Mouse (Mus musculus) kidney, adult 2 months (tissue): ENCODE measurements around the gene Marc1. TPM values are rescaled to one million over a fixed set of nuclear protein-coding genes. Genes with fewer than 3 reads are reported as not detected.

ENCODE experiments used
- DNase-seq: peaks from one replicate; pipeline ENCODE4 v3.0.0; 2021
- H3K27ac ChIP-seq: fragments of 200-500 bp; 2 replicates; pipeline ENCODE4 v1.5.1; 2012; ENCODE audit warnings: low read depth, low read length, control low read depth, inconsistent platforms; ENCODE audit not compliant: insufficient read depth
- H3K27me3 ChIP-seq: fragments of 200-500 bp; replicated peaks from 2 replicates; pipeline ENCODE4 v1.6.1; 2012; ENCODE audit warnings: mild to moderate bottlenecking, moderate library complexity, low read length, inconsistent platforms; ENCODE audit not compliant: control insufficient read depth, insufficient read depth
- H3K36me3 ChIP-seq: fragments of 200-500 bp; 2 replicates; pipeline ENCODE4 v1.6.1; 2012; ENCODE audit warnings: mild to moderate bottlenecking, moderate library complexity, low read length, inconsistent platforms; ENCODE audit not compliant: control insufficient read depth, insufficient read depth
- H3K4me1 ChIP-seq: fragments of 200-500 bp; 2 replicates; pipeline ENCODE4 v1.6.1; 2011; ENCODE audit warnings: low read length; ENCODE audit not compliant: control insufficient read depth, insufficient read depth
- H3K4me3 ChIP-seq: fragments of 200-500 bp; 2 replicates; pipeline ENCODE4 v1.5.1; 2011; ENCODE audit warnings: mild to moderate bottlenecking, low read depth, low read length, control low read depth; ENCODE audit not compliant: insufficient read depth
- CTCF ChIP-seq: fragments of 200-500 bp; conservative IDR thresholded peaks from 2 replicates; pipeline ENCODE4 v1.5.1; 2011; ENCODE audit warnings: low read depth, mild to moderate bottlenecking, control low read depth, low read length, moderate library complexity, mixed read lengths; ENCODE audit not compliant: insufficient read depth, insufficient read length
- POLR2A ChIP-seq: fragments of 200-500 bp; IDR thresholded peaks from one replicate; pipeline ENCODE4 v1.6.1; 2011; ENCODE audit warnings: low read depth, low read length, control low read depth
- WGBS: fragments of 180-500 bp; shearing (Covaris S2); methylation state at CpG from one replicate; pipeline ENCODE4 v1.1.7; 2018; 5-methylcytosine and 5-hydroxymethylcytosine counted together
- polyA plus RNA-seq: library from polyadenylated mRNA; depleted of rRNA; stranded (reverse); fragments of >200 nt; gene quantifications from 2 replicates; pipeline ENCODE4 v1.2.3, GENCODE M21; 2012

Gene Marc1
- polyA plus RNA-seq, 1 experiment, result 1.0 TPM

DNA sequence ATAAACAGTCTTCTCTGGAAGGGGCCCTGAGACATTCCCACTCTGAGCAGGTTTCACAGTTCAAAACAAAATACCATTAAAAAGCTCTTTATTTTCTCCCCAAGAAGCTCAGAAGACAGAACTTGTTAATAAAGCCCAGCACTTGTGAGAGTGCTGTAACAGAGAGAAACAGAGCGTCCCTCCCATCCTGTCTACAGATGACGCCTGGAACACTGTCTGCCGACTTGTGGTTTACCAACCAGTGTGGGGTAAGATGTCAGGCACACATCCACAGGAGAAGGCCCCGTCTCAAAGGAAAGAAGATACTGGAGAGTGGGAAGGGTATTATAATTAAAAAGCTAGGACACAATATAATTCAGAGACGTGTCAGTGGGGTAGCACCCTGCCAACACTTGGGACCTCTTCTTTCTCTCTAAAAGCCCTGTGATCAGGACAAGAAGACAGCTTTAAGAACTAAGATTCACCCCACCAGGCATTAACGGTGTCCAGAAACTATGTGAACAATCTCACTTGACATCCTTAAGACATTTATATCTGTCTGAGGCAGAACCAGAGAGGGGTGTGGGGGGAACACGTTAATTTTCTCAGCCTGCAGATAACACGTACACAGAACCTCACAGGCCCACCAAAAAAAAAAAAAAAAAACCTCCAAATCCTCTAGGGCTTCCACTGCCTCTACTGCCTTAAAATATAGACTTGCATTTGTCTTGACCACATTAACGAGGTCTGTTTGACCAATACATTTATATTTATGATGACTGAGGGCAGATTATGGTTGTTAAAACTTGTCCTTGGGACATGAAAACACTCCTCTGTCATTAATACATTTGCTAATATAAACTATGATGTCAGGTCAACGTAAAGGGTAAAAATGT, 29.6 kb downstream of the Marc1 start:
- H3K27me3 ChIP-seq, result no peaks in the 10 kb centered on the region
- DNase-seq, result no peak

DNA sequence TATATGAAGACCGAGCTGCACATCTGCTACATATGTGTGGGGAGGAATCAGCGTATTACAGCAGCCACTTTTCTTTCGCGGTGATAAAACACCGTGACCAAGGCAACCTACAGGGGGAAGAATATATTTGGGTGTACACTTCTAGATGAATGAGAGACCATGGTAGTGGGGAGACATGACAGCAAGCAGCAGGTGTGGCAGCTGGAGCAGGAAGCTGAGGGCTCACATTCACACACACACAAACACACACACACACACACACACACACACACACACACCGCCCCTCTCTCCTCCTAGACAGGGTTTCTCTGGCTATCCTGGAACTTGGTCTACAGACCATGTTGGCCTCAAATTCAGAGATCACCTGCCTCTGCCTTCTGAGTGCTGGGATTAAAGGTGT, 33.0 kb downstream of the Marc1 start:
- Histone ChIP-seq H3K36me3 (no peaks in the 10 kb centered on the region), H3K27ac (no peak overlapping the region), H3K4me3 (no peak overlapping the region), H3K4me1 (no peaks in the 10 kb centered on the region), H3K27me3 (no peaks in the 10 kb centered on the region)
- 91% methylated on average over 6 of the region's 6 CpGs for WGBS
- TF ChIP-seq CTCF (no peak), POLR2A (no peak)
- DNase-seq, result no peak

More for the DNA sequence above, 29.6 kb downstream of the Marc1 start:
- no peaks in the 10 kb centered on the region for H3K36me3 ChIP-seq
- H3K27ac ChIP-seq, result no peak overlapping the region
- 62% methylated on average over 10 of the region's 10 CpGs for WGBS
- H3K4me3 ChIP-seq, result no peak overlapping the region
- TF ChIP-seq CTCF, result no peak
- no peaks in the 10 kb centered on the region for H3K4me1 ChIP-seq

DNA sequence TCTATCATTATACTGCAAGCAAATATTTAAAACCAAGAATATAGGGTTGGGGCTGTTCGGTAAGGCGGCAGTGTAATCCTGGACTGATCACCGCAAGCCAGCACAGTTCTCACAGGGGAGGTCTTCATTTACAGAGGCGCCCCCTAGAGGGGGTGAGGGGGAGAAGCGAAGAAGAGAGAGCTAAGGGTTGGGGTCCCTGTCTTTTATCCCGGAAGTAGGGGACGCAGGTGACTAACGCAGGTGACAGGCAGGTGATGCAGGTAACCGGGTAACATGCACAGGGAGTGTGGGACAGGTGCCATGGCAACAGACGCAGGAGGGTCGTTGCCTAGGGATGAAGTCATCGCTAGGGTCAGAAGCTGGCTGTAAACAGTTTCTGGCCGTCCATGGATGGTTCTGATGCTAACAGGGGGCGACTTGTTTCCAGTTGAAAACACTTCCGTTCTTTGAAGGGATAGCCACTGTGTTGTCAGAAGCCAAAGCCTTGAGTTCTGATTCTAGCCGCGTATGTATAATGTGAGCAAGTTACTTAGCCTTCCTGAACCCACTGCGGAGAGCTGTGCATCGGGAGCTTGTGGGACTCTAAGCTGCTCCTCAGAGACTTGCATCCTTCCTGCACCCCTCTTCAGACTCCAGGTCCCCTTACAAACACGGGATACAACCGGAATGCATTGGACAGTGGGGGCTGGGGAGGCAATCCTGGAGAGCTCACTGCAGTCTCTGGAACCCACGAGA, 33.9 kb downstream of the Marc1 start:
- WGBS, result 40% methylated on average over 22 of the region's 22 CpGs
- H3K4me3 ChIP-seq, result no peak overlapping the region
- DNase-seq, result no peak
- no peak for TF ChIP-seq CTCF
- no peak for TF ChIP-seq POLR2A
- H3K4me1 ChIP-seq, result no peaks in the 10 kb centered on the region
- no peak overlapping the region for H3K27ac ChIP-seq
- H3K27me3 ChIP-seq, result no peaks in the 10 kb centered on the region
- H3K36me3 ChIP-seq, result no peaks in the 10 kb centered on the region

DNA sequence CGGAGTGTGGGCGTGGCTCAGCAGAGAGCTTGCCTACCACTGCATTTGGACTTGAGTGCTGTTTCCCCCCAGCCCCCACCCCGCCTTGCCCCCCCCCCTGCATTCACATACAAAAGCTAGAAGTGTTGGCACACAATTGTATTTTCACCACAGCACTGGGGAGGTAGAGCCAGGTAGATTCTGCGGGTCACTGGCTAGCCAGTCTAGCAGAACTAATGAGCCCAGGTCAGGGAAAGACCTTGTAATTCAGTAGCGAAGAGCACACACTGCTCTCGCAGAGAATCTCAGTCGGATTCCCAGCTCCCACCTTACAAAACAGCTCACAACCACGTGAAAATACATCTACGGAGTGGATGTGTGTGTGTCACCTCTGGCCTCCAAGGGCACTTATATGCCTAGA, 35.8 kb downstream of the Marc1 start:
- no peak for TF ChIP-seq CTCF
- TF ChIP-seq POLR2A, result no peak

DNA sequence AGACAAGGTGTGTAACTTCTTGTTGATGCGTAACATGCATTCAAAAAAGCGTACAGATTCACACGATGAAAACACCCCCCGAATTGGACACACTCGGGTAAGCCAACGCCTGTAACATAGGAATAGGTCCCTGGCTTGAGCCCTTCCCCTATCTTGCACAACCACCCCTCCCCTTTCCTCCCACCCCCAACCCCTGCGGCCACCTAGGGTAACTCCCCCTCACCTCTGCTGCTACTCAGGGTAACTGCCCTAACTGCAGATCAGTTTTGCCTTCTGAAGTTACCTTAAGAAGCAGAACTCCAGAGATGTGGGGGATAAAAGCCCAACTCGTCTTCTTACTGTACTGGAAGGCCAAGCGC, 39.2 kb downstream of the Marc1 start:
- TF ChIP-seq POLR2A (no peak), CTCF (no peak)

More for the DNA sequence above, 35.8 kb downstream of the Marc1 start:
- H3K4me1 ChIP-seq, result no peaks in the 10 kb centered on the region
- 32% methylated on average over 9 of the region's 9 CpGs for WGBS
- H3K27ac ChIP-seq, result no peak overlapping the region
- no peaks in the 10 kb centered on the region for H3K36me3 ChIP-seq
- H3K4me3 ChIP-seq, result no peak overlapping the region
- peak; percentile 65 for DNase-seq
- H3K27me3 ChIP-seq, result no peaks in the 10 kb centered on the region

DNA sequence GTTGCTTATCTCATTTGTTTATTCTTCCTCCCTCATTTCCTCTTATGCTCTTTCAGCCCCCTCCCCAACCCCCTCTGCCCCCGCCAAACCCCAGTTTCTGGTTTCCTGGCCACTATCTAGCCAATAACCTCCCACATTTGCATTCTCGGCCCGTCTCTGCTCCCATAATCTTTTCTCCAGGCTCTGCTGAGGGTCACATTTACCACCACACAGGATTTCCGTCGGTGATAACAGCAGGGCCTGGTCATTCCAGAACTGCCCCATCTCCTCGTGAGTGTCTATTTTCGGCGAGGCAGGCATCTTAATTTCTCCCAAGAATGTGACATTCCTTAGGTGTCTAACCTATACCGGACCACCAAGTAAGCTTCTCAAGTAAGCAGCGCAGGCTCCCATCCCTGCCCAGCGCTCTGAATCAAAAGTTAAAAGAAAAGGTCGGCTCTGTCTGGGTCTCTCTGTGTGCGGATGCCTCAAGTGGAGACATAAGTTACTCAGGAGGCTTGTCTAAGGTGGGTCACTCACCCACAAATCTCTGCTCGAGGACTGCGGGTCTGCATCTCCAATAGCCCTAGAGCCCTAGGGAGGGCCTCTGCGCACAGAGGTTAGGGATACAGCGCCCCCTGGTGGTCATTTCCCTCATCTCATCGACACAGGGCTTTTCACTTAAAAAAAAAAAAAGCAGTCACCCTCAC, 39.8 kb downstream of the Marc1 start:
- Histone ChIP-seq H3K27me3 (no peaks in the 10 kb centered on the region), H3K27ac (no peak overlapping the region), H3K4me3 (no peak overlapping the region), H3K4me1 (no peaks in the 10 kb centered on the region), H3K36me3 (no peaks in the 10 kb centered on the region)
- TF ChIP-seq POLR2A, result no peak
- TF ChIP-seq CTCF, result peak; percentile 64
- 17% methylated on average over 18 of the region's 18 CpGs for WGBS
- peak; percentile 72 for DNase-seq

More for the DNA sequence above, 39.2 kb downstream of the Marc1 start:
- no peak overlapping the region for H3K27ac ChIP-seq
- H3K36me3 ChIP-seq, result no peaks in the 10 kb centered on the region
- no peak for DNase-seq
- H3K4me1 ChIP-seq, result no peaks in the 10 kb centered on the region
- 12% methylated on average over 9 of the region's 9 CpGs for WGBS
- H3K27me3 ChIP-seq, result no peaks in the 10 kb centered on the region
- H3K4me3 ChIP-seq, result no peak overlapping the region

DNA sequence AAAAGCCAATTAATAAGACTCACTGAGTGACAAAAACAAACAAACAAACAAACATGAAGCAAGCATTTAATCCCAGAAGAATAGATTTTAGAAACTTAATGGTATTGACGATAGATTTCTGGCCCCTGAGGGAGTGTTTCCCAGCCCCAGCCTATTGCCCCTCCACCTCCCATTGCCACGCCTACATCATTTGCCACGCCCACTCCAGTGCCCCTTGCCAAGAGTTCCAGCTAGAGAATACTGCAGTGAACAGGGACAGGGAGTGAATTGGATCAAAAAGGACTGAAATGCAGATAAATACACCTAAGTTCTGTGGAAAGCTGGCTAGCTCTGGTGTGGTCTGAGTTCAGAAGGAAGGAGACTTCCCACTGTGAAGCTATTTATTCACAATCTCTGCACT, 47.2 kb downstream of the Marc1 start:
- H3K4me3 ChIP-seq, result no peak overlapping the region
- TF ChIP-seq POLR2A (no peak), CTCF (no peak)
- WGBS, result 44% methylated on average over 3 of the region's 3 CpGs
- no peaks in the 10 kb centered on the region; the same call in 1 of the 2 replicates for H3K27me3 ChIP-seq
- H3K27ac ChIP-seq, result no peak overlapping the region
- no peaks in the 10 kb centered on the region for H3K4me1 ChIP-seq
- no peak for DNase-seq
- H3K36me3 ChIP-seq, result no peaks in the 10 kb centered on the region
